Mouse (Mus musculus): ENCODE data around the gene Mcat.
"Not testable (repeated sequence)": the region's sequence is repeated elsewhere in the genome, so short reads cannot be mapped to it uniquely, and the experiment has no call there.

Mcat gene

DNA sequence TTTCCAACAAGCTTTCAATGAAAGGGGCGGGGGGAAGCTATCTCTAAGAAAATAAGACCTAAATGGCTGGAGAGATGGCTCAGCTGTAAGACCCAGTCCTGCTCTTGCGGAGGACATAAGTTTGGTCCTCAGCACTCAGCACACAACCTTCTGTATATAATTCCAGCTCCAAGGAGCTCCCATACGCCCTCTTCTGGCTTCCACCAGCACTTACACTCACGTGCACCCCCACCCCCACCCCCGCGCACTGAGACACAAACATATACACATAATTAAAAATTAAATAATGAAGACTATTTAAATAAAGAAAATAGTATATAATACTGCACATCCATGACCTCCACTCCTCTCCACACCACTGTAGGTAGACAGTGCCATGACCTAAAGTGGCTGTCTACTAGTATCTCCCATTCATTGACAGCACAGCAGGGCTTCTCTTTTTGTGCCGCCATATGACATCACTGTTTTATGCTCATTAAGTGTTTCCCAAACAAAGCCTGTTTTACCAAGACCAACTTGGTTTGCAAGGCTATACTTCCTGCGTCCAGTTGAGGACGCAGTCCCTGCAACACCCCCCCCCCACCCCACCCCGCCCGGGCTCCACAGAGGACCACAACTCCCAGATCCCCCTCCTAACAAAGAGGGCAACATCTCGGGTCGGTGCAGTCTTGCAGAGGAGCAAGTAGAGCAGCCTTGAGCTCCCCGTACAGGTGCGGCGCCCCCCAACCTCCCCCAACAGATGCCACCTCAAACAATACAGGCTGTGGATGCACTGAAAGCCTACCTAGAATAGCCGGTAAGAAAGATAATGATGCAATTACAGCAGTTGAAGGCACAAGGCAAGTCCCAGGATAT lies 53.4 kb downstream of the Mcat start:
- DNase-seq (ENCODE audit: low spot score) = no peak

DNA sequence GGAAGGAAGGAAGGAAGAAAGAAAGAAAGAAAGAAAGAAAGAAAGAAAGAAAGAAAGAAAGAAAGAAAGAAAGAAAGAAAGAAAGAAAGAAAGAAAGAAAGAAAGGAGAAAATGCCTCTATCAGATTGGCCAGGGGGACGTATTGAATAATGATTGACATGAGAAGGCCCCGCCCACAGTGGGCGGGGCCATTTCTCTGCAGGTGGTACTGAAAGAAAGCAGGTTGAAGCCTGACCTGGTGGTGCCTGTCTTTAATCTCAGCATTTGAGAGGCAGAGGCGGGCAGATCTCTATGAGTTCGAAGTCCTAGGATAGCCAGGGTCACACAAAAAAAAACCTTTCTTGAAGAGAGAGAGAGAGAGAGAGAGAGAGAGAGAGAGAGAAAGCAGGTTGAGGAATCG lies 62.1 kb downstream of the Mcat start:
- not testable (repeated sequence) for DNase-seq (ENCODE audit: low spot score)

DNA sequence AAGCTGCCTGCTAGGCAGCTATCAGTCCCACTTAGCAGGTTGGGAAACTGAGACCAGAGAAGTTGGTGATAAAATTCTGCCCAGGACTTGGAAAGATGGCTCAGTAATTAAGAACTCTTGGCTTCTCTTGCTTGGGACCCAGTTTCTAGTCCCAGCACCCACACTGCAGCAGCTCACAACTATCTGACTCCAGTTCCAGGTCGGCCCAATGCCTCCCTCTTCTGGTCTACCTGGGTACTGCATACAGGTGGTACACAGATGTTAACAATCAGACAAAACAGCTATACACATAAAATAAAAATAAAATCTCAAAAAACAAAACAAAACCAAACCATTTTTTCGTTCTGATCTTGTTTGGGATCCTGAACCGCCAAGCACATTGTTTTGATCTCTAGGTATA lies 63.2 kb downstream of the Mcat start:
- DNase-seq (ENCODE audit: low spot score) = no peak

DNA sequence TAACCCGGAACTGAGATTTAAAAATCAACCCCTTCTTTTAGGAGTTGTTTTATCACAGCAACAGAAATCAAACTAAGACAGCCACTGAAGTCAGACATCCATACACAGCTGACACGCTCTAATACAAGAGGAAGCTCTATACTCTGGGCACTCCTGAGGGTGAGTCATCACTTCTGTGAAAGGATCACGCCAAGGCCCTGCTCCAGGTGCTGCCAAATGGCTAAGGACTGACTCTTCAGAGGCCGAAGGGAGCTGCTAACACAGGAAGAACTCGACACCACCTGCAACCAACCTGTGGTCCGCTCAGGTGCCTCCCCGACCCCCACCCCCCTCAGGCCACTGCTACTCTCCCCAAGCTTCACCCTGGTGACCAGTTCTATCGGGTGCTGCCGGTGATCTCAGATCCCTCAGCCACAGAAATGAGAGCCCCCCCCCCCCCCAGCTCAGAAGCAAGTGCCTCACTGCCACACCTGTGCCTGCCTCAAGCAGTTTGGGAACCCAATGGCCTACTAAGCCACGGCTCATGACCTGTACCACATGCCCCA lies 64.3 kb downstream of the Mcat start:
- no peak for DNase-seq (ENCODE audit: low spot score)

DNA sequence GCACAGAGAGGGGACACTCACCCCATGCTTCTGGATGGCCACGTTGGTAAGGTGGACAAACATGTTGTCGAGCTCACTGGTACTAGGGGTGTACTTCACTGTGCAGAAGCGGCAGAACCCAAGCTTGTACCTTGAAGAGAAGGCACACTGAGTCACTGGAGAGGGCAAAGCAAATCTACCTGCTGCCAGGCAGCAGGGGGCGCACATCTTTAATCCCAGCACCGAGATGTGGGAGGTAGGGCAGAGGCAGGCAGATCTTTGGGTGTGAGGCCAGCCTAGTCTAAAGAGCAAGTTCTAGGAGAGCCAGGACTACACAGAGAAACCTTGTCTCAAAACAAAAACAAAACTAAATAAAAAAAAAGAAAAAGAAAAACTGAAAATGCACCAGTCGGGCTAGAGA lies 66.3 kb downstream of the Mcat start:
- DNase-seq (ENCODE audit: low spot score) = no peak

Measured in ovary, adult 18-20 months (tissue).